Mouse (Mus musculus): ENCODE measurements around the gene Ugt2a2. TPM values are rescaled to one million over a fixed set of nuclear protein-coding genes. Genes with fewer than 3 reads are reported as not detected.
"Not testable (repeated sequence)": the region's sequence is repeated elsewhere in the genome, so short reads cannot be mapped to it uniquely, and the experiment has no call there.

The Ugt2a2 gene
- polyA plus RNA-seq, 1 experiment = not detected

- DNase-seq = no peak
- WGBS = 27% methylated on average over 1 of the region's 1 CpGs
- Histone ChIP-seq H3K4me3 (replicated peaks; ENCODE audit: insufficient read depth, low read depth, low read length) (no peak overlapping the region), H3K4me1 (ENCODE audit: control insufficient read depth, insufficient read depth, low read length) (no peaks in the 10 kb centered on the region), H3K27ac (ENCODE audit: insufficient read depth, low read length) (no peak overlapping the region), H3K27me3 (ENCODE audit: control insufficient read depth, insufficient read depth, low read length) (no peaks in the 10 kb centered on the region)
- TF ChIP-seq POLR2A (IDR thresholded peaks at IDR 0.05; ENCODE audit: borderline replicate concordance, insufficient read depth, low read length) (no peak), CTCF (IDR thresholded peaks at IDR 0.05; ENCODE audit: borderline replicate concordance, insufficient read depth, low read depth, low read length) (no peak)
These were observed 23.2 kb downstream of the Ugt2a2 start for GRCm38 (mm10) chr5:87458810-87459209.

GRCm38 (mm10) chr5:87457701-87458100 lies 24.4 kb downstream of the Ugt2a2 start:
- TF ChIP-seq CTCF (IDR thresholded peaks at IDR 0.05; ENCODE audit: borderline replicate concordance, insufficient read depth, low read depth, low read length) (no peak), POLR2A (IDR thresholded peaks at IDR 0.05; ENCODE audit: borderline replicate concordance, insufficient read depth, low read length) (no peak)
- no peaks in the 10 kb centered on the region for H3K4me1 ChIP-seq (ENCODE audit: control insufficient read depth, insufficient read depth, low read length)
- no peak overlapping the region for H3K4me3 ChIP-seq (replicated peaks; ENCODE audit: insufficient read depth, low read depth, low read length)
- DNase-seq = no peak
- no peak overlapping the region for H3K27ac ChIP-seq (ENCODE audit: insufficient read depth, low read length)
- no peaks in the 10 kb centered on the region for H3K27me3 ChIP-seq (ENCODE audit: control insufficient read depth, insufficient read depth, low read length)

DNA sequence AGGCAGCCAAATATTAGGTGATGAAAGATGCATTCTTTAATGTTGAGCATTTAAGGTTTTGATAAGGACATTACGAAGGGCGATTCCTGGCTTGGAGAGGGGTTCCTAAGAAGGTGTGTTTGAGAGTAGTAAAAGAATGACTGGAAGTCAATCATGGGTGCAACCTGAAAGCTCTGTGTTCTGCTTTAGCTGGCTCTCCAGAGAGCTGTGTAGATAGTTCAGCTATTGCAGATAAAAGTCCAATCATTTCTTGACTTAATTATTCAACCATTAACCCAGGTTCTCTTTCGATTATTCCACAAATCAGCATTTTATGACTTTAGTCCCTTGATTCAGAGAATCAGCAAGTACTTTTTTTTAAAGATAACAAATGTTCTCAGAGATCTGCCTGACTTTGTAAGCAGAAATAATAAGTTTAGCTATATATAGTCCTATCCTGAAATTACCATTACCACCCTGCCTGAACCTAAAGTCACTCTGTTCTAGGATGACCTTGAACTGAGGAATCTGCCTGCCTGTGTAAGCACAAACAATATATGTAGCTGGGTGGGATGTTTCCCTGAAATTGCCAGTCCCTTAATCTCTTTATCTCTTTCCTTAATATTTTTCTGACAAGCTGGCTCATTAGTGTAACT lies 25.7 kb downstream of the Ugt2a2 start:
- Histone ChIP-seq H3K4me1 (ENCODE audit: control insufficient read depth, insufficient read depth, low read length) (no peaks in the 10 kb centered on the region), H3K27me3 (ENCODE audit: control insufficient read depth, insufficient read depth, low read length) (no peaks in the 10 kb centered on the region), H3K27ac (ENCODE audit: insufficient read depth, low read length) (no peak overlapping the region), H3K4me3 (replicated peaks; ENCODE audit: insufficient read depth, low read depth, low read length) (no peak overlapping the region)
- WGBS = 91% methylated on average over 3 of the region's 3 CpGs
- no peak for DNase-seq
- TF ChIP-seq POLR2A (IDR thresholded peaks at IDR 0.05; ENCODE audit: borderline replicate concordance, insufficient read depth, low read length) (no peak), CTCF (IDR thresholded peaks at IDR 0.05; ENCODE audit: borderline replicate concordance, insufficient read depth, low read depth, low read length) (no peak)

- DNase-seq = no peak
- H3K4me3 ChIP-seq (replicated peaks; ENCODE audit: insufficient read depth, low read depth, low read length) = no peak overlapping the region
- TF ChIP-seq CTCF (IDR thresholded peaks at IDR 0.05; ENCODE audit: borderline replicate concordance, insufficient read depth, low read depth, low read length) = no peak
- no peak for TF ChIP-seq POLR2A (IDR thresholded peaks at IDR 0.05; ENCODE audit: borderline replicate concordance, insufficient read depth, low read length)
- no peaks in the 10 kb centered on the region for H3K4me1 ChIP-seq (ENCODE audit: control insufficient read depth, insufficient read depth, low read length)
- no peaks in the 10 kb centered on the region for H3K27me3 ChIP-seq (ENCODE audit: control insufficient read depth, insufficient read depth, low read length)
- H3K27ac ChIP-seq (ENCODE audit: insufficient read depth, low read length) = no peak overlapping the region
These were observed 26.5 kb downstream of the Ugt2a2 start for GRCm38 (mm10) chr5:87455519-87455918.

- H3K4me3 ChIP-seq (replicated peaks; ENCODE audit: insufficient read depth, low read depth, low read length); H3K27ac ChIP-seq (ENCODE audit: insufficient read depth, low read length); DNase-seq; H3K27me3 ChIP-seq (ENCODE audit: control insufficient read depth, insufficient read depth, low read length); H3K4me1 ChIP-seq (ENCODE audit: control insufficient read depth, insufficient read depth, low read length): not testable (repeated sequence)
- 62% methylated on average over 4 of the region's 5 CpGs for WGBS
These were observed 29.5 kb downstream of the Ugt2a2 start for GRCm38 (mm10) chr5:87452514-87452913.

DNA sequence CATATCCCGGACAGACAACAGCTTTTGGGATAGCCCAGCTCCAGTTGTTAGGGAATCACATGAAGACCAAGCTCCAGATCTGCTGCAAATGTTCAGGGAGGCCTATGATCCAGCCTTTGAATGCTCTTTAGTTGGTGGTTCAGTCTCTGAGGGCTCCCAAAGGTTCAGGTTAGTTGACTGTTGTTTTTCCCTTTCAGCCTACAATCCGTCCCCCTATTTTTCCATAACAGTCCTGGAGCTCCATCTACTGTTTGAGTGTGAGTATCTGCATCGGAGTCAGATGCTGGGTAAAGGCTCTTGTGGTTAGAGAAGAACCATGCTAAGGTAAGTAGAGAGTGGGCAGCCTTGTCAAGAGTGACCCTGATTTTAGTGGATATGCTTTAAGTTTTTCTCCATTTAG lies 45.8 kb downstream of the Ugt2a2 start:
- Histone ChIP-seq H3K27me3 (ENCODE audit: control insufficient read depth, insufficient read depth, low read length) (no peaks in the 10 kb centered on the region), H3K27ac (ENCODE audit: insufficient read depth, low read length) (no peak overlapping the region), H3K4me1 (ENCODE audit: control insufficient read depth, insufficient read depth, low read length) (no peaks in the 10 kb centered on the region), H3K4me3 (replicated peaks; ENCODE audit: insufficient read depth, low read depth, low read length) (no peak overlapping the region)
- 43% methylated on average over 3 of the region's 3 CpGs for WGBS
- no peak for DNase-seq
- TF ChIP-seq CTCF (IDR thresholded peaks at IDR 0.05; ENCODE audit: borderline replicate concordance, insufficient read depth, low read depth, low read length) (no peak), POLR2A (IDR thresholded peaks at IDR 0.05; ENCODE audit: borderline replicate concordance, insufficient read depth, low read length) (no peak)

- 75% methylated on average over 3 of the region's 3 CpGs for WGBS
- TF ChIP-seq POLR2A (IDR thresholded peaks at IDR 0.05; ENCODE audit: borderline replicate concordance, insufficient read depth, low read length) (no peak), CTCF (IDR thresholded peaks at IDR 0.05; ENCODE audit: borderline replicate concordance, insufficient read depth, low read depth, low read length) (no peak)
These were observed 56.4 kb downstream of the Ugt2a2 start for GRCm38 (mm10) chr5:87425676-87426075.

GRCm38 (mm10) chr5:87424041-87424440 lies 58.0 kb downstream of the Ugt2a2 start, which contains the start of gene Ugt2b38:
Ugt2b38 (minus strand) TSS chr5:87424203.
- not testable (repeated sequence) for H3K4me1 ChIP-seq (ENCODE audit: control insufficient read depth, insufficient read depth, low read length); H3K27ac ChIP-seq (ENCODE audit: insufficient read depth, low read length); DNase-seq; H3K4me3 ChIP-seq (replicated peaks; ENCODE audit: insufficient read depth, low read depth, low read length); H3K27me3 ChIP-seq (ENCODE audit: control insufficient read depth, insufficient read depth, low read length)
- WGBS = 86% methylated on average over 2 of the region's 2 CpGs

More at GRCm38 (mm10) chr5:87425676-87426075, 56.4 kb downstream of the Ugt2a2 start:
- DNase-seq = no peak
- Histone ChIP-seq H3K4me1 (ENCODE audit: control insufficient read depth, insufficient read depth, low read length) (no peaks in the 10 kb centered on the region), H3K4me3 (replicated peaks; ENCODE audit: insufficient read depth, low read depth, low read length) (no peak overlapping the region), H3K27ac (ENCODE audit: insufficient read depth, low read length) (no peak overlapping the region), H3K27me3 (ENCODE audit: control insufficient read depth, insufficient read depth, low read length) (no peaks in the 10 kb centered on the region)

Other genes starting within 250 kb of the Ugt2a2 start
- gene Ugt2b37, start 227.5 kb downstream of the Ugt2a2 start, polyA plus RNA-seq (2012; rRNA removed) = not detected in 2 replicates
- gene Ugt2a3, start 145.1 kb downstream of the Ugt2a2 start, polyA plus RNA-seq (2012; rRNA removed) = not detected in 2 replicates
- not detected in 2 replicates for gene Ugt2b38, start 58.1 kb downstream of the Ugt2a2 start, polyA plus RNA-seq (2012; rRNA removed)
- gene Gm43638, start 4.5 kb upstream of the Ugt2a2 start, polyA plus RNA-seq (2012; rRNA removed) = not detected in 2 replicates
- not detected in 2 replicates for gene Ugt2a1, start 8.6 kb upstream of the Ugt2a2 start, polyA plus RNA-seq (2012; rRNA removed)
- not detected in 2 replicates for gene Sult1b1, start 55.9 kb upstream of the Ugt2a2 start, polyA plus RNA-seq (2012; rRNA removed)
- not detected in 2 replicates for gene Sult1d1, start 86.8 kb upstream of the Ugt2a2 start, polyA plus RNA-seq (2012; rRNA removed)
- gene Sult1e1, start 109.3 kb upstream of the Ugt2a2 start, polyA plus RNA-seq (2012; rRNA removed) = not detected in 2 replicates
- not detected in 2 replicates for gene Csn1s1, start 183.9 kb upstream of the Ugt2a2 start, polyA plus RNA-seq (2012; rRNA removed)
- gene Csn2, start 217.4 kb upstream of the Ugt2a2 start, polyA plus RNA-seq (2012; rRNA removed) = not detected in 2 replicates

All from cerebellum, adult 2 months (tissue).